Mouse (Mus musculus) WW6 (cell line): ENCODE data around the gene Gdpd3.

Experiments
- DNase-seq: peaks from one replicate; pipeline ENCODE4 v3.0.0-alpha.2; 2013; ENCODE audit warnings: low read depth, low spot score

The Gdpd3 gene

GRCm38 (mm10) chr7:126806956-126807355 lies 40.8 kb downstream of the Gdpd3 start:
- DNase-seq, result no peak

GRCm38 (mm10) chr7:126807405-126807804 lies 41.3 kb downstream of the Gdpd3 start:
- DNase-seq, result no peak

GRCm38 (mm10) chr7:126808703-126809455 lies 42.7 kb downstream of the Gdpd3 start:
- peak; percentile 68 for DNase-seq

- no peak for DNase-seq
Observed at GRCm38 (mm10) chr7:126809723-126810369, 43.7 kb downstream of the Gdpd3 start.

- no peak for DNase-seq
Observed at GRCm38 (mm10) chr7:126815726-126816222, 49.6 kb downstream of the Gdpd3 start.

GRCm38 (mm10) chr7:126816494-126816893 lies 50.4 kb downstream of the Gdpd3 start:
- DNase-seq, result no peak

- DNase-seq, result no peak
Observed at GRCm38 (mm10) chr7:126817595-126817994, 51.5 kb downstream of the Gdpd3 start.

- no peak for DNase-seq
Observed at GRCm38 (mm10) chr7:126818818-126819217, 52.7 kb downstream of the Gdpd3 start.

- DNase-seq, result peak; percentile 56
Observed at GRCm38 (mm10) chr7:126821835-126822511, 55.8 kb downstream of the Gdpd3 start.

GRCm38 (mm10) chr7:126822741-126823140 lies 56.6 kb downstream of the Gdpd3 start:
- no peak for DNase-seq

- DNase-seq, result no peak
Observed at GRCm38 (mm10) chr7:126823202-126823711, 57.1 kb downstream of the Gdpd3 start.

- no peak for DNase-seq
Observed at GRCm38 (mm10) chr7:126823940-126824339, 57.8 kb downstream of the Gdpd3 start.
